Mouse (Mus musculus) layer of hippocampus, adult 8-10 months (tissue): ENCODE data around the gene Clpp. TPM values are rescaled to one million over a fixed set of nuclear protein-coding genes. Genes with fewer than 3 reads are reported as not detected.

Experiments used
- DNase-seq, 2 experiments: peaks; one replicate each; pipeline ENCODE4 v3.0.0; 2022; ENCODE audit warnings: low spot score in 2 of 2
- total RNA-seq, 4 experiments: library from RNA; stranded (reverse); gene quantifications; 2 replicates each; pipeline ENCODE4 v1.2.4; 2022

Gene Clpp
- total RNA-seq, 4 experiments from 2014 or later, result 60.9 to 70.6 (median 66.6) TPM

- no peak for DNase-seq
These were observed 3.9 kb upstream of the Clpp start for GRCm38 (mm10) chr17:56986105-56986805.

DNA sequence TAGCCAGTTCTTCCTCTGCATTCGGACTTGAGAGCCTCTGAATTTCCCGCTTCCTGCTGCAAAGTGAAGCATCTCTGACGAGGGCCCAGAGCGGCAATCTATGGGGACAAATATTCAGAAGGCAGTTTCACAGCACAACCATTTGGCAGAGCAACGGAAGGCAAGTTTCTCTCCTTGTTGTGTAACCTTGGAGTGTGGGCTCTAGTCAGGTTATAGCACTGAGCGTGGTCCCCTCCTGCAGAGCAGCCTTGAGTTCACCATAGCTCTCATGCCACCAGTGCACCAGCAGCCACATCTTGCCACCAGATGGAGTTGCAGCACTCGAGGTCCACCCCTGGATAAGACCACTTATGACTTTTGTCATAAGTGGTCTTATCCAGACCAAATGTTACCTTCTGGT lies 1.7 kb upstream of the Clpp start:
- no peak for DNase-seq

DNA sequence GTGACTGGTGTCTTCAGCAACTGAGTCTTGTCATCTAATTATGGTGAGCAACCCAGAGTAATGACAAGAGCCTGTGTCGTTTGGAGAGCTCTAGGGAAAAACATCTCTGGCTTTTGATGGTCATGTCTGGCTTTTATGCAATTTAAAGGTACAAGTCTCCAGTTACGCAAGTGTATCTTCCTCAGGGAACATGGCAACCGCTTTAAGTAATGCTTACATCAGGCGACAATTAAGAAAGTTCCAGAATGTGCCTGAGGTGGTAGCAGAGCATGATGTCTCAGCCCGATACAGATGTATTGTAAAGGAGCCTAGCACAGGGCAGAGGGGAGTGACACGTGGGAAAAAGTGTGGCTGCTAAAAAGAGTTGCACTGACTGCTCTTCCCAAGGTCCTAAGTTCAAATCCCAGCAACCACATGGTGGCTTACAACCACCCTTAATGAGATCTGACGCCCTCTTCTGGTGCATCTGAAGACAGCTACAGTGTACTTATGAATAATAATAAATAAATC lies 1.1 kb upstream of the Clpp start:
- no peak for DNase-seq

DNA sequence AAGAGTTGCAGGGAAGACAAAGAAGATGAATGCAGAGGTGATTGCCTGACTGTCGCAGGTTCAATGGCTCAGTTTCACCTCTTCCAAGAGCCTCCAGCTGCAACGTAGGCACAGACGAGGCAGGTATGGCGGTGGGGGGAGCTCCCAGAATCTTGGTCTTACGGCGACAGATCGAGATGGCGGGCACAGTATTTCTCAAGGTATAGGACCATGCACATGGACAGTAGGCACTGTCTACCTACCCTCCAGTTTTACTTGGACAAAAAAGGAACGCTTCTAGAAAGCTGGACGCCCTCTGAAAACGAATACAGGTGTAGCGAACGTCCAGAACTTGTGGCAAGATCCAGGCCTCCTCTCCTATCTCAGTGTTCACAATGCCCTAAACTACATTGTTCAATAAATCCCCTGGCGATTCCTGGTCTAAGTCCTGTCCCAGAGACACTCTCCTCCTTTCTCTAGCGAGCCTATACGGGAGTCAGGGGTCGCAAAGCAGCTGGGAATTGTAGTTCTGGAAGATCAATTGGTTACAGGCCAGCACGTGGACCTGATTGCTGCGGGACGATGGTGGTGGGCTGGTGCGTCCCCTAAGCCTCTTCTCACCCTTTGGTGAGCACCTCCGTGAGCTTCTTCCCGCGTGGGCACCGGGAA lies 514 bp upstream of the Clpp start:
- no peak for DNase-seq

- DNase-seq, result no peak
These were observed 861 bp downstream of the Clpp start for GRCm38 (mm10) chr17:56990966-56991365.

DNA sequence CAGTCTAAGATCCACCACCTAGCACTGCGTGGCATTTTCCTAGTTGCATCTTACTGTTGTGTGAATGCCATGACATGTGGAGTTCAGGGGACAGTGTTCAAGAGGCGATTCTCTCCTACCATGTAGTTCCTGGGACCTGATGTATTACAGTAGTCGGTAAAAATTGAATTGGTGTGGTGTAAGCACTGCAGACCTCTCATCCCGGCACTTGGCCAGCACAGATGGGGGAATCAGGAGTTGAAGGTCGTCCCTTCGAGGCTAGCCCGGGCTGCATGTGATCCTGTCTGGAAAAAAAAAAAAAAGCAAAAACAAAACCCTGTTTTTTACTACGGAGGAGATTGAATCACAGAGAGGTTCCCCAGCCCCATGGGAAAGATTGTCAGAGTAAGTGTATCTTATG lies 4.9 kb downstream of the Clpp start:
- DNase-seq, result no peak

DNA sequence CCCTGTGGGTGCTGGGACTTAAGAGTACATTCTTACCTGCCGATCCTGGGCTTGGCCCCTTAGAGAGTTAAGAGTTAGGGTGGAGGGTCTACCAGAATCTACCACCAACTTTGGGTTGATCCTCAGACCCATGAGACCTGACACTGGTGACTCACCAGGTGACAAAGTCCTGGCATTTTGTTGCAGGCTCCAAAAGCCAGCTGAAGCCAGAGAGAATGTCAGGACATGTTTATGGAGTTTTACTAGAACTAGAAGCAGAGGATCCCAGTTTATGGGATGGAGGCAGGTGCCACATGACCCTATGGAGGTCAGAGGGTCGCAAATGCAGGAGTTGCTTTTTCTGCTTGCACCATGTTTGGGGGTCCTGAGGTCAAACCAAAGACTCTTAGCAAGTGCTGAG lies 6.4 kb downstream of the Clpp start:
- no peak for DNase-seq

GRCm38 (mm10) chr17:56997029-56997667 lies 7.0 kb downstream of the Clpp start, which contains the start of gene Alkbh7:
Gene Alkbh7 (plus strand): TSS chr17:56997339.
- peak; percentile 95 to 96 for DNase-seq

DNA sequence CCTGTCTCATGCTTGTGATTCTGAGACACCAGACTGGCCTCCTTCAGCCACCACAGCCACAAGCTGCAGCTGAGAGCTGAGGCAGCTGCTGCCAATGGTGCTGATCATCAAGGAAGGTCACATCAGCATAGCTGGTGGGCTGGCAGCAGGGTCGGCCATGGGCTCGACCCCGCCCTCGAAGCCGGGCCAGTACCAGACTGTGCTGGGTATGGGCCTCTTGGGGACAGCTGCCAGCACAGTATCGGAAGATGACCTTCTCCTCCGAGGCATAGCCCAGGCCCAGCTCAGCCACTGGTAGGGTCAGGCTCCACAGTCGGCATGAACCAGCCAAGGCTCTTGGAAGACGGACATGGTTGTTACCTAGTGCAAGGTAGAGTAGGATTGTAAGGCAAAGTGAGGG lies 9.3 kb downstream of the Clpp start:
- DNase-seq, result no peak

DNA sequence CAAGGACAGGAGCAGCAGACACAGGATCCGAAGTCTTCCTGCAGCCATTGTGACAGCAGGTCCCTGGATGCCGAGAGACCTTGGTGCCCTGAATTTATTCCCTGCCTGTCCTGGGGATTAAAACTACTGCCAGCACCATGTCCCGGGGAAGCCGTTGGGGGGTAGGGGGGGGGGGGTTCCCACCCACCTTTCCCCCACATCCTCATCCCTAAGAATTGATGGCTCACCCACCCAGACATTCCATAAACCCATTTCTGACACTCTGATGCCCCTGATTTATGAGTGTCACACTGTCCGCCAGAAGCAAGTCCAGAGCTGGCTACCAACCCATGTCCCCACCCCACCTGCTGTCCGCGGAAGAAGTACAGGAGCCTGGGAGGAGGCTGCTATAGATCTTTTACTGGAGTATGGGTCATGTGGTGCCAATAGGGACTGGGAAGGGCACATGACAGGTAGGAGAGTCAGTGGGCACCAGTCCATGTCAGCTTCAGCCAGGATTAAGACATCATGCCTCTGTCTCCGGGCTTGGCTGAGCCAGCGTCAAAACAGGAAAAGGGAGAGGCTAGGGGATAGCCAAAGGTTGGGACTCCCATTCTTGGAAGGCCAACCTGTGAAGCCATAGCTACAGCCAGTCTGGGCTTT lies 10.0 kb downstream of the Clpp start, which contains the start of gene Pspn:
TSS of gene Pspn (minus strand) at position 51 of the 642 bp plus-strand sequence.
- DNase-seq, result no peak

DNA sequence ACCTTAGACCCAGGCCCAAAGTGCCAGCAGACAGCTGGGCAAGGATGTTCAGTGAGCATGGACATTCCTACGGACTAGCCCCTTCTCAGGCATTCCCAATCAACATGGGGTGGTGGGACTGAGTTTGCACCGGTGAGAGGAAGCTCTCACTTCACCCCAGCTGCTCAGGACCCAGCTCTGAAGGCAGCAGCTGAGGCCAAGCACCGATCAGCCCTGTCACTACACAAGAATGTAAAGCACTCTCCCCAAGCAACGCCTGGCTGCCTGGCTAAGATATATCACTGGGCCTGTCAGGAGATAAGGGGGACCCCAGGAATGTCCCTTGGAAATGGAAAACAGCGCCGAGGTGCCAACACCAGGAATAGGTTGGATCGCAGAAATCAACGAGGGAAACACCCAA lies 11.1 kb downstream of the Clpp start:
- no peak for DNase-seq

DNA sequence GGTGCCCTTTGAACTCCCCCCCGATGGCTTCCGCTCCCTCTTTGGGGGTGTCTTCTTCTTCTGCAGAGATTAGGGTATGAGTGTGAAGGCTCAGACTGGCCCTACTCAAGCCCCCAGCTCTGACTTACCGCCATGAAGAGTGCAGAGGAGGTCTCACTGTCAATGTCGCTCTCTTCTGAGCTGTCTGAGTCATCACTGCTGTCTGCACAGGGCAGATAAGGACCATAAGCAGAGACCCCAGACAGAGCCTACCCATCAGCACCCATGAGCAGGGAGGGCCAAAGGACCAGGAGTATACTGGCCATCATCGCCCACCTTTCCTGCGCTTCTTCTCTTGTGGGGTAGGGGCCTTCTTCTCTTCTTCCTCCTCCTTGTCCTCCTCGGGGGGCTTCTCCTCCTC lies 13.9 kb downstream of the Clpp start:
- no peak for DNase-seq

DNA sequence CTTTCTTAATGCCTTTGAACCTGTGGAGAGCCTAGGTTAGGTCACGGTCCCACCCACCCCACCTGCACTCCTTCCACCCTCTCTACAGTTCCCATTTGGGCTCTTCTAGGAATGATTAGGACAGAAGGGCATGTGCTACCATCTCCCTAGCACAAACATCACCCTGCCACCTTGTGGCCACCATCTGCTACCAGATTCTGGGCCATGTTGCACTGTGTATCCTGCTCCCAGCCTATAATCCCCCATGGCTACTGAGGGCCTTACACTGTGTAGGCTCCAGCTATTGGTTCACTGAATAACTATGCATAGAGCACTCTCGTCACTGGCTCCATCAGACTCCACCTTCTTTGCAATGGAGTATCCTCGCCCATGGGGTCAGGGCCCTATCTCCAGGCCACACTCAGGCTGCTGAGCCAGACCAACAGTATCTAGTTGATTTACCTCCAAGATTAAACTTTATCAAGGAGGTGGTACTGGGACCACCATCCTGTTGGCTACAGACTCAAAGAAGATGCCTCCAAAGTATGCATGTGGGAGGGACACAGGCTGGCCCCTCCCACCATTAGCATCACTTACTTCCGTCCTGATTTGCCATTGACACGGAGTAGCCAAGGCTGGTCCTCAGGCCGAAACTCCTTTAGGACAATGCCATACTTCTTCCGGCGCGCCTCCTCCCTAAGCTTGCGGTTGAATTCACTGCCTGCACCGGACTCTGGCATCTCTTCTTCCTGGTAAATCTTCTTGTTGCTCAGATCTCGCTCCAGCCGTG lies 17.2 kb downstream of the Clpp start:
- DNase-seq, result no peak

GRCm38 (mm10) chr17:57010911-57011235 lies 20.8 kb downstream of the Clpp start:
- DNase-seq, result no peak

- DNase-seq, result peak; percentile 95 to 96
These were observed 21.4 kb downstream of the Clpp start, which contains the start of the genes Gtf2f1 and Gm17949 for GRCm38 (mm10) chr17:57011236-57012141. Gene Gtf2f1 (minus strand): TSS chr17:57011288. Gene Gm17949 (plus strand): TSS chr17:57011469.

- no peak for DNase-seq
These were observed 22.2 kb downstream of the Clpp start for GRCm38 (mm10) chr17:57012245-57012795.

- no peak for DNase-seq
These were observed 29.6 kb downstream of the Clpp start for GRCm38 (mm10) chr17:57019693-57020092.

DNA sequence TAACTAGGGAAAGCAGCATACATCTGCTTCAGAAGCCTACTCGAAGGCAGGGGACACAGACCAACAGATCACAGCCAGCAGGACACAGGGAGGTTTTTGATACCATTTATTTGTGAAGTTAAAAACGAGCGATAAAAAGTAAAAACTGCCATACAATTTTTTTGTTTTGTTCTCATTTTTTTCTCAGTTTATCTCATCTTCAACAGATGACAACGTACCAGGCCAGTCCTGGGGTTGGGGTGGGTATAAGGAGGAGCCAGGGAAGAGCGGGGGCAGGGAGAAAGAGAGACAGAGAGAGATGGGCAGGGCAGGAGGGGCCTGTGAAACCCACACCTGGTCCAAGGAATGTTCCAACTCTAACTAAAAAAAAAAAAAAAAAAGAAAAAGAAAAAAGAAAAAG lies 30.9 kb downstream of the Clpp start:
- DNase-seq, result no peak

DNA sequence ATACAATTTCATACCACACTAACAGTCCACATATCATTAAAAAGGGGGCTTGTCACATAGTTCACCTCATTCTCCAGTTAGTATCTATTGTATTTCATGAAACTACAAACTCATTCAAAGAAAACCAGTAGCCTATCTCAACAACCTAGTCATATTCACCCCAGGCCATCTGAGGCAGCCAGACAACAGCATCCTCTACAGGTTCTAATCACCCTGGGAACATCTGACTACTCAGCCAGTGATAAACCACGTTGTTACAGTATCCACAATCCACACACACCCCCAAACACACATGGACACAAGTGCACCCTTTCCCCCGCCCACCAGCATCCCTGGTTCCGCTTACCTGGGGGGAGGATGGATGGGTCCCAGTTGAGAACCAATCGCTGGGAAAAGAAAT lies 37.4 kb downstream of the Clpp start:
- no peak for DNase-seq

- DNase-seq, result no peak
These were observed 39.6 kb downstream of the Clpp start for GRCm38 (mm10) chr17:57029691-57030090.
